Mouse (Mus musculus): Measurements from ENCODE around the gene Lrrc45. TPM values are rescaled to one million over a fixed set of nuclear protein-coding genes. Genes with fewer than 3 reads are reported as not detected.
"Not testable (repeated sequence)": the region's sequence is repeated elsewhere in the genome, so short reads cannot be mapped to it uniquely, and the experiment has no call there.

Gene Lrrc45
- 10 to 100 TPM; 24.3 to 27.7 TPM for total RNA-seq (2021)
- long read RNA-seq, experiment 1, transcript Lrrc45-201 (18 exons, 2,492 nt), result major isoform, 33 of 64 reads
- long read RNA-seq, experiment 1, partial matches to known transcripts, result 4 of 64 reads
- long read RNA-seq, experiment 1, other reads (novel, unspliced or antisense), result 27 of 64 reads
- long read RNA-seq, experiment 2, transcript Lrrc45-201 (18 exons, 2,492 nt), result major isoform, 10 of 18 reads
- long read RNA-seq, experiment 2, partial matches to known transcripts, result 1 of 18 reads
- long read RNA-seq, experiment 2, other reads (novel, unspliced or antisense), result 6 of 18 reads

DNA sequence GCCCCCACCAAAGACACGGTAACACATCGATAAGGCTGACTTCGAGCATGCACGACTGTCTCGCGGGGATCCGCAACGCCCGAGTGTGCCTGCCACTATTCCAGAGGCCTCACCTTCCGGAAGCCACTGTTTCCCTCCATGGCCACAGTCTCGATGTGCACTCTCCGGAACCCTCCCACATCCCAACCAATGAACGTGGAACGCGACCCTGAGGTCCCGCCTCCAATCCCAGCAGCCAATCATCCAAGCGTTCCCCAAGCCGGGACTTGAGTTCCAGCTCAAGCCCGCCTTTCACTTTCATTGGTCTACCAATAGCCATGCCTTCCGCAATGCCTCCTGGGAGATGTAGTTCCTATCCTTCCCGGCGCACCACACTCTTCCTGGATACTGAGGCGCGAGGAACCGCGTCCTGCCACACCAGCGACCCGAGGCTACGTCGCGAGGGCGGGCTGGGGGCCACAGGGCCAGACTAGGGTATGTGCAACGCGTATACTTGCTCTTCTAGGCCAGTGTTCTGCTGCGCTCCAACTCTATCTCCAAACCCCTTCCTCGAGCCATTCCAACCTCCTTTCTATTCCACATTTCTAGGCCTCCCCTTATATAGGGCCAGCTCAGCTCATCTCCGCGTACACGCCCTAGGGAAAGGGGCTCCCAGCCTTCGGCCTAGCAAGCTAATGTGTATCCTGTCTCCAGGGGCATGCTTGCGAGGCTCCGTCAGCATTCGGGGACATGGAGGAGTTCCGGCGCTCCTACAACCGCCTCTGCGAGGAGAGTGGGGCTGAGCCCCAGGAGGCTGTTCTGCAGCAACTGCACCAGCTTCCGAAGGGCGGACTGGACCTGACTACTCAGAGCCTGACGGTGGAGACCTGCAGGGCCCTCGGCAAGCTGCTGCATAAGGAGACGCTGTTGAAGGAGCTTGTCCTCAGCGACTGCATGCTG, at the start of gene Lrrc45, which contains the start of gene Cenpx:
Gene Lrrc45, plus strand, starts transcription at position 346 of the 939 bp plus-strand sequence.
Gene Cenpx, minus strand, starts transcription at position 159 of the 939 bp plus-strand sequence.
- DNase-seq, result peak; percentile 96 to 98

DNA sequence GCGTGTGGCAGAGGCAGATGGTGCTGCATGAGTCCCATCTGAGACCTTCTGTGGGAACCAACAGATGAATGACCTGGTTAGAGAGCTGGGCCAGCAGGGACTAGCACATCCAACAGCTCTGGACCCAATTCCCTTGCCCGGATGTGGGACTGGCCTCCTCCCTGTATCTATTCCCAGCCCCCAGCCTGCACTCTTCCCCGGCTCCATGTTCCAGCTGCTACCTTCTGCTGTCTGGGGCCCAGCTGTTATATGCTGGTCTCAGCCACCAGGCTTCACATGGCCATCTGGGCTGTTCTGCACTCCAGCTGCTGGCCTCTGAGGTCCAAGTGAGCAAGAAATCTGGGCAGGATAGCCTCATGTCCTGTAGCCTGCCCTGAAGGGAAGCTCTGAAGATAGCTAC, 48.3 kb upstream of the Lrrc45 start:
- no peak for DNase-seq

DNA sequence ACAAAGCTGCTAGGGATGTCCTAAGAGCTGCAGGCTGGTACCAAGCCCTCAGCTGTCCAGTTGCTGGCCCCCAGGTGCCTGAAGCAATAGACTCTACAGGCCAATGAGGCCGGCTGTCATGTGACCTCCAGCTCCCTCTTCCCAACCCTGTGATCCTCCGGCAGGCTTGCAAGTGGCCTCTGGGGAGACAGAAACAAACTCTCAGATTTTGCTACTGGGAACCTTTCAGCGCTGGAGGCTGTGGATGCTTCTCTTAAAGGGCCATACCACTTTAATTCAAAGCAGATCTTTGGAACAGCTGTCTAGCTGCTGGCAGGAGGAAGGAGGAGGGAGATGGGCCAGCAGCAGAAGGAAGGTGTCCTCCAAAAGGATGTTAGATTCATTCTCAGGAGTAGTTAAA, 47.1 kb upstream of the Lrrc45 start:
- DNase-seq, result no peak

DNA sequence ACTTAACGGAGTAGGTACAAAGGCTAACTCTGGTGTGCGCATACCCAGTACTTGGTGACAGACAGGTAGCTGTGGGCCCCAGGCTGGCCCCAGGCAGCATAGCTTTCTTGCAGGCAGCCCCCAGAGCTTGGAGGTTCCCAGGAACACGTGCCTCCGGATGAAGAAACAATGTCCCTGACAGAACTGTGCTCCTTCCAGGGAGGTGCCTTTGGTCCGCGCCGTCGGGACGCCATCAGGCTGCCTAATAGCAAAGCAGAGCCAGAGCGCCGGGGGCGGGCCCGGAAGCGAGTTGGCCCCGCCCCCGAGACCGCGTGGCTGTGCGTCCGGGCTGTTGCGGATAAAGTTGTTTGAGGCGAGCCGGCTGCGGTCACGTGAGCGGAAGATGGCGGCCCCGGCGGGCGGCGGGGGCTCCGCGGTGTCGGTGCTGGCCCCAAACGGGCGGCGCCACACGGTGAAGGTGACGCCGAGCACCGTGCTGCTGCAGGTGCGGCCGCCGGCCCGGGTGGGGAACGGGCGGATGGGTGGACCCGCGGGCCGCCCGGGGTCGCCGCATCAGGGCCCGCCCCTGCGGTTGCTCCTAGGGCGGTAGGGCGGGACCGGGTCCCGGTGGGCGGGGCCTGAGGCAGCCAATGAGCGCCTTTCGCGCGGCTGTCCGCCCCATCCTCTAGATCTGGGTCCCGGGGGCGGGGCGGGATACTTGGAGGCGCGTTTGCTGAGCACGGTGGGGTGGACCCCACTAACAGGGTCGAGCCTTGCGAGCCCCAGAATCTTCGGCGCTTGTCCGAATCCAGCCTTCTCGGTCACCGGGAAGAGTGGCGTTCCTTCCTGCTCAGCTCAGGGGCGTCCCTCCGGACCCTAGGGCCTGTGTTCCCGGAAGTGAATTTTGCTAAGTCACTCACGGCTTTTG, 40.8 kb upstream of the Lrrc45 start, which contains the start of gene Aspscr1:
Gene Aspscr1, plus strand, starts transcription at position 287 of the 907 bp plus-strand sequence.
- DNase-seq, result peak; percentile 98 to 100

DNA sequence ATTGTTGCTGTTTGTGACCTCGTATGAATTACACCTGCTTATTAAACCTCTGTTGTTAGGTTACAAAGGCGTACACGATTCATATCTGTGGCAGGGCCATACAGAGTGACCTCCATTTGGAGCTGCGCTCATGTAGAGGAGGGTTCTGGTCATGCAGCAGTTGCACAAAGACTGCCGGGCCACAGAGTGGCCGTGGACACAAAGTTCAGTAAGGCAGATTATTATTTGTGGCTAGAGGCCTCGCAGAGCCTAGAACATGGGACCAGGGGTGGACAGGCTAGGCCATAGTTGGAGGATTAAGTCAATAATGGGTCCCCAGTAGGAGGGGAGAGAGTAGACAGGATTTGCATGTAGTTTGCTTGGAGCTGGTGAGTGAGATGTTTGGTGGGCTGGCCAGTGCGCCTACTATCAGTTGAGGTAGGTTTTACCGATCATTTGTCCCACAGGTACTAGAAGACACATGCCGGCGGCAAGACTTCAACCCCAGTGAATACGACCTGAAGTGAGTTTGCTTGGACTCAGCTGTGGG, 40.1 kb upstream of the Lrrc45 start:
- DNase-seq, result no peak

DNA sequence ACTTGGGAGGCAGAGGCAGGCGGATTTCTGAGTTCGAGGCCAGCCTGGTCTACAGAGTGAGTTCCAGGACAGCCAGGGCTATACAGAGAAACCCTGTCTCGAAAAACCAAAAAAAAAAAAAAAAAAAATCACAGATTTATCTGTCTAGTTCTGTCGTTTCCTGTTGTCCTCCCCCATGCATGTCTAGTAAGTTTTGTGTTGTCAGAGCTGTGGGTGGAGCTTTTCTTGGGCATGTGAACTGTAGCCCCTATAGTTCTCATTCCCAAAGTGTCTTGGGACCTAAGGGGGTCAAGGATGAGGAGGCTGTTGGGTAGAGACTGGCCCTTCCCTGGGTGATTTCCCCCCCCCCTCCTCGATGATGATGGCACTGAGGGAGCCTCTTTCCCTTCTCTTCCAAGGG, 37.9 kb upstream of the Lrrc45 start:
- DNase-seq, result not testable (repeated sequence)

DNA sequence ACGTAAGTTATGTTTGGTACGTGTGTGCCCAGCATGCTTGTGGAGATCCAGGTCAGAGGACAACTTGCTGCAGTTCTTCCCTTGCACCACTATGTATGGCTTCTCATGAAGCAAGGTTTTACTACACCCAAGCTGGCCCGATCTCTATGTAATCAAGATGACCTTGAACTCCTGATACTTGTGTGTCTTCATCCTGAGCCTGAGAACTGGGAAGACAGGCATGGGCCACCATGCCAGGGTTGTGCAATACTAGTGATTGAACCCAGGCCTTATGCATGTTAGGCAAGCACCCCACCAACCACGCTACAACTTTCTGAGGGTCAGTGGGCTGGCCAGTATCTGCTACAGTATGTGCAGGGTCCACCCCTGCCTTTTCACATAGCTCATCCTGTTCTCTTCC, 36.8 kb upstream of the Lrrc45 start:
- DNase-seq, result peak; percentile 44 to 62

DNA sequence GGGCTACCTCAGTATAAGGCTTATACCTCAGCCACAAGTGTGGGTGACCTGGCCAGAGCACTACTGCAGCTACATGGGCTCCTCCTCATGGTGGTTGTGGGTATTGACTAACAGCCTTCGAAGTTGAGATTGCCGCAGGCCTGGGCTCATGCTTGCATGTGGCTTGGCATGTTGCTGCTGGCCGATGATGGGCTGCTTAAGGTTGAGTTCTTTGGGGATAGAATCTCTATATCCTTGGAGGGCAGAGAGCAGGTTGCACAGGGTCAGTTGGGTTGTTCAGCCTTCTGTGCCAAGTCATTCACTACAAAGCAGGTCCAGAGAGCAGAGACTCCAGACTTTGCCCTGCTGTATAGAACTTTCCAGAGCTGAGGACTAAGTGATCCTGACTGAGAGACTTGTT, 33.8 kb upstream of the Lrrc45 start:
- DNase-seq, result no peak

DNA sequence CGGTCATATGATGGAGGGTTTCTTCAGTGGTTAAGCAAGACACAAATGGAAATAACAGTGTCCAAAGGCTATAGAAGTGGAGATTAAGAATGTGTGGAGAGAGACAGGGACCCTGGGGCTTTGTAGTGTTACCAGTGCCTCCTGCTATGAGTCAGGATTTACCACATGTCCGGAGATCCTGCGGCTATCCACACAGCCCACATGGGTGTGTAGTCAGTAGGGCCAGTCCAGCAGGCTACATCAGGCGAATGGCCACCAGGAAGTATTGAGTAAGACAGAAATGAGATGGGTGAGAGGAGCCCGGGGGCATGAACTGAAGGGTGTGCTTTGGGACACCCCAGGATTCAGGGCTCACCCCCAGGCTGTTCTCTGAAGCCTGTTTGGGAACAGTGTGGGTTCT, 31.0 kb upstream of the Lrrc45 start:
- no peak for DNase-seq

DNA sequence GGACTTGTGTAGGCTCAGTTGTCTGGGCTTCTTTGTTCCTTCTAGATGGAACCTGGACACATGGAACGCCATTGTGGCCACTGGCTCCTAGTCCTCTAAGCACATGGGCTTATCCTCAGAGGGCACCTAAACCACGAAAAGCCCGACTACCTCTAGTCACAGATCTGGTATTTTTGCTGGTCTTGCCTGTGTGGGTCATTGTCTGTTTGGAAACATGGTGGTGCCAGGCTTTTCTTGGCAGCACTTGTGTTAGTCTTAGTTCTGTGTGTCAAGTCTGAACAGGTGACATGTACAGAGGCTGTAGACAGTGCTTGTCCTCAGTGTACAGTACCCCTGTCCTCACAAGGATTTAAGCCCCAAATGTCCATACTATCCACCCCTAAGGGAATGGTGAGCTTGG, 30.2 kb upstream of the Lrrc45 start:
- DNase-seq, result no peak

DNA sequence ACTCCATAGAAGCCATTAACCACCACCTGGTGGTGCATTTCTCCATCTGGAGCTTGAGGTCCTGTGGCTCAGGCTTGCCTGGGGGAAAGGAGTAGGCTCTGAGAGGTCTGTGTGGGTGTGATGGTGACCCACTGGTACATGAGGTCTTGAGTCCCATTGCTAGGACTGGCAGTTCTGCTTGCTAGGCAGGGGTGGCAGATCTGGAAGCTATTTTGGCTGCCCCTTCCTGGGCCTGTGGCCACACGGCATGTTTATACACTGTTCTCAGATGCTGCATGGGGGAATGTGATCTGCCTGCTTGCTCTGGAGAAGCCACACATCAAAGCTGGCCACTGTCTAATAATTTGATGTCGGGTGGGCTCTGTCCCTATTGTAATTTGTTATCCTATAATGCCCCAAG, 29.6 kb upstream of the Lrrc45 start:
- DNase-seq, result no peak

DNA sequence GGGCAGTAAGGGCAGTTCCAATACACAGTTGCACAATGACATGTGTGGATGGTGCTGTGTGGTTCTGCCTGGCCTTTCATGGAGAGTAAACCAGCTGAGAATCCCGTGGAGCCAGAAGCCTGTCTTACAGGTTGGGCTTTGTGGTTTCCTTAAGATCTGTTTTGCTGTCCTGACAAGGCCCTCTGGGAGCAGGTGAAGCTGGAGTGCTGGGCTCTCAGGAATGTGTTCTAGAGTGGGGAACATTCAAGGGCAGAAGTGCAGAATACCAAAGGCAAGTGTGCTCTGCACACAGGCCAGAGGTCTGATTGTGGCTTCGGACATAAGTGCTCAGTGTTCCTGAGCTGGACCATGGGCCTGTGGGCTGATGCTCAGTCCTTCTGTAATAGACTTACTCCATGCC, 29.1 kb upstream of the Lrrc45 start:
- no peak for DNase-seq

DNA sequence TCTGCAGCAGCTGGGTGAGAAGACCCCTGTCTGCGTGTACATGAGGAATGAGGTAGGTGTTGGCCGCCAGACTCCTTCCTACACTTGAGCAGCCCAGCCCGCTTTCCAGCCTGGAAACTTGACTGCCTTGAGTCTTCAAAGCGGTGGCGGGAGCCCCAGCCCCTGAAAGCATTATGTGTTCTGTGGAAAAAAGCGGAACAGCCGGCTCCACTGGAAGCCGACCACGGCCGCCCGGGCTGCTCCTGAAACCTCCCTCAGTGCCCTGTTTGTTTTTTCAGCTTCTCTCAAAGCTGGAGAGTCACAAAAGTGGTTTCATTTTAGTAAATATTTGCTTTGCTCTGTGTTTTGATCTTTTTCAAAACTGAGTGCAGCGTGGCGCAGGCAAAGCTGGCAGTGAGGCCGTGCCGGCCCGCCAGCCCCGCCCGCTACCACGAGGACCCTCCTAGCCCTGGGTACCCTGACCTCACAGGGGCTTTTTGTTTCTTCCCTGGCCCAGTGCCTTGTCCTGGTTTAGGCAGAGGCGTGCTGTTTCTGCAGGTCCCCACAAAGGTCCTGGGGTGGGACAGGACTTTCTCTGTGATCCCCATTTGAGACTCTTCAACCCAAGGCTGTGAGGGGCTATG, 27.0 kb upstream of the Lrrc45 start:
- no peak for DNase-seq

DNA sequence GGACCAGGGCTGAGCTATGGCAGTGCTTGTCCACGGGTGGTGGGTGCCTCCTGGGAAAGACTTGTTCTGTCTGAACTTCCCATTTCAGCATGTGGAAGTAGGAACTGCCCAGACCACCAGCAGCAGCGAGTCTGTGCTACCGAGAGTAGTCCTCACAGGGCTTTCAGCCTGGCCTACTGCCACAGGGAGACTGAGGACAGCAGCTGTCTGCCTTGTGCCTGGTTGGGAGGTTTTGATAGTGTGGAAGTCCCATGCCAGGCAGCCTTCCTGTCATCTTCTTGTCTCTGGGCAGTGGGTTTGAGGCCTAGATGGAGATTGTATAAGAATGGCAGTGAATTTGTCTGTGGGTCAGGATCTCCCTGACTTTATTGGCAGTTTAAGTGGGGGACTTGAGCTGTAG, 24.4 kb upstream of the Lrrc45 start:
- peak in 1 of 2 experiments; percentile 0 for DNase-seq

DNA sequence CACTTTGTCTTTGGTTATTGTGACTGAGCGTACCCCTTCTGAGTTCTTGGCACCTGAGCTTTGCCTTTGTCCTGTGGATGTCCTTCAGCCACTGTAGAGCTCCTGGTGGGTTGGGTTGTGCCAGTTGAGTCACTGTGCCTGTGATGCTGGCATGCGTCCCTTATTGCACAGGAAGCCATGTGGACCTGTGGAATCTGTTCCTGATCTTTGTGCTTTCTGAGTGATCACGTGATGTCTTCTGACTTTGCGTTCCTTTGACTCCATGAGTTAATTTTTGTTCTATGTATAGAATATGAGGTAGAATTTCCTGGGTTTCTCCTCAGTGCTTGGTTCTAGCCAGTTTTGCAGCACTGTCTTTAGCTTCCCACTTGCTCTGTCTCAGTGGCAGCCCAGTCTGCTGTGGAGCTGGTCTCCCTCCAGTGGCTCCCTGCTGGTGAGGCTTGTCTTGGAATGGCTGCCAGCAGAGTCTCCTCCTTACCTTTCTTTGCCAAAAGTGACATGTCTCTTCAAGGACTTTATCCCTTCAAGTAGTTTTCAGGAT, 21.2 kb upstream of the Lrrc45 start:
- DNase-seq, result peak; percentile 62 to 75

DNA sequence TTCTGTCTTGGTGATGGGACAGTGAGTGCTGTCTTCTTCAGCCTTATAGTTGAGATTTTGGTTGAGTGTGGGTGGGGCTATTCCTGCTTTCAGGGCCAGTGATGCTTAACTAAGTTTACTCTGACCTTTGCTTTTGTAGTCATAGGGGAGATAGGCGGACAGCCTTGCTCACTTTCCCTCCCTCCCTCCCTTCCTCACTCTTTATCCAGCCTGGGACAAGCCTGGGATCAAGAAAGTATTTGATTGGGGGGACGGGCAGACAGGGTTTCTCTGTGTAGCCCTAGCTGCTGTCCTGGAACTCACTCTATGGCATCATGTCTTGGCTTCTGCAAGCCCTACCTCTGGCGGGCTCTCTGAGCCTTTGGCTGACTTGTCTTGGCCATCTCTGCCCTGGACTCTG, 20.3 kb upstream of the Lrrc45 start:
- peak in 1 of 2 experiments; percentile 9 for DNase-seq

DNA sequence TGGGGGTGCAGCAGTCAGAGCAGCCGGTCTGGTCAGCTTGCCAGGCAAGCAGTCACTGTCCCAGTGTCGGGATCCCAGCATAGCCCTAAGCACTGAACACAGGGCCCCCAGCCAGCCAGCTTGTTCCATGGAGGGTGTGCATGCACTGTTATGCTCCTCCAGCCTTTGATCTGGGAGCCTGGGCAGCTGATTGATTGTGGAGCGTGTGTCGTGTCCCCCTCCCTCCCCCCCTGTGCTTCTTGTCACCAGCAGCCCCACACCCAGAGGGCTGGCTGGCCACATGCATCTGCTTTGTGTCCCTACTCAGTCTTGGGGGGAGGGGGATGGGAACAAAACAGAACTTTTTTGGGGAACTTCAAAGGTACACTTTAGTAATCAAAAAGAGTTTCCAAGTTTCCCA, 18.5 kb upstream of the Lrrc45 start:
- DNase-seq, result peak; percentile 49 to 65

DNA sequence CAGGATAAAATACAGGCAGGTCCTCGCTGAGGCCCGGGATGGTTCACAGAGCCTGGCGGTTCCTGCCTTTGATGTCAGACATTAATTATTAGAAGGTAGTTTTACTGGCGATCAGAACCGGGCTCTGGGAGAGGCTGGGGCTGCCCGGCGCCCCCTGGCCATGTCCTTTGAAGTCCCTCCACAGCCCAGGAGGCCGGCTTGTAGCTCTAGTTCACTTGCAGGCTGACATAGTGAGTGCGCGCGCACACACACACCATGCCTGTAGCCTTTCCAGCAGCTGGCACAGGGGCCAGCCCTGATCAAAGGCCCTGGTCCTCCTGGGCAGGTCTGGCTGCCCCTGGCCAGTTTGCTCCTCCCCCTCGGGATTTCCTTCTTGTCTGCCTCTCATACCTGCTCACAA, 18.1 kb upstream of the Lrrc45 start:
- DNase-seq, result peak; percentile 52 to 63

DNA sequence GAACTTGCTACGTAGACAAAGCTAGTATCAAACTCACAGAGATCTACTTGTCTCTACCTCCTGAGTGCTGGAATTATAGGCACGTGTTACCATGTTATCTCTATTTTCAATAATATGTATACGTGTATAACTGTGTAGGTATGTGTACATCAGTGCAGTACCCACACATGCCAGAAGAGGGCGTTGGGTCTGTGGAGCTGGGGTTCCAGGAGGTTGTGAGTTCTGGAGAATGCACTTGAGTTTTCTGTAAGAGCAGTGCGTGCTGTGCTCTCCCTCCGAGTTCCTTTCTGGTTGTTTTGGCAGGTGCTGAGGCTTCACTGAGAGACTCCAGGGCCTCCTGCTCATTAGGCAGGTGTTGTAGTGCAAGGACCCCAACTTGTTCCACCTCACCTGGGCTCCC, 17.2 kb upstream of the Lrrc45 start:
- no peak for DNase-seq

DNA sequence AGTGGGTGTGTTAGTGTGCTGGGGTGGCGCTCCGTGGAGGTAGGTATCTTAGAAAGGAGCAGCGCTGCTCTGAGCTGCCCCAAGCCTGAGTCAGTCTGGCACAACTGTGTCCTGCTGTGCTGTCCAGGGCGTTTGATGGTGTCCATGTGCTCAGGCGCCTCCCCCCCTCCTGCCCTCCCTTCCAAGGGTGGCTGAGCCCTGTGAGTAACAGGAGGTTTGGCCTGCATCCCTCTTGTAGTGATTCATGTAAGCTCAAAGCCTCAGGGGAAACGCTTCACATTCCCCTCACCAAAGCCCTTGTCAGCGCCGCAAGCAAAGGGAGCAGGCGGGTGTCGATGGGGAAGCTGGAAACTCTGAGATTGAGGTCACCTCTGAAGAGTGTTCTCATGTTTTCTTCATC, 16.0 kb upstream of the Lrrc45 start:
- peak; percentile 87 to 88 for DNase-seq
